Mouse (Mus musculus): ENCODE results near the gene Zc3hc1.
"Not testable (repeated sequence)": the region's sequence is repeated elsewhere in the genome, so short reads cannot be mapped to it uniquely, and the experiment has no call there.

Gene Zc3hc1

GRCm38 (mm10) chr6:30390714-30391697 lies at the start of gene Zc3hc1:
Gene Zc3hc1 (minus strand): TSS chr6:30391028.
- peak; percentile 93 for DNase-seq (ENCODE audit: low read depth, low spot score)

DNA sequence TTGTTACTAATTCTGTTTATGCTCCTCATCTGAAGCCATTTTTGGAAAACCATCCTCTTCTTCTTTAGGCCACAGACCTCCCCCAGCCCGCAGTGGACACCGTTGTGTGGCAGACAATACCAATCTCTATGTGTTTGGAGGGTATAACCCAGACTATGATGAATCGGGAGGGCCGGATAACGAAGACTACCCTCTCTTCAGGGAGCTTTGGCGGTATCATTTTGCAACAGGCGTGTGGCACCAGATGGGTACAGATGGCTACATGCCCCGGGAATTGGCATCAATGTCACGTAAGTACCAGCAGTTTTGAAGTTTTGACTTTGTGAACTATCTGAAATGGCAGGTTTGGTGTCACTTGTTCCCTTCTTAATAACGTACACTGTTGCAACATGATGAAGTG lies 48.7 kb upstream of the Zc3hc1 start:
- DNase-seq (ENCODE audit: low read depth, low spot score) = no peak

- DNase-seq (ENCODE audit: low read depth, low spot score) = no peak
These were observed 46.2 kb upstream of the Zc3hc1 start for GRCm38 (mm10) chr6:30437054-30437453.

GRCm38 (mm10) chr6:30436476-30436875 lies 45.6 kb upstream of the Zc3hc1 start:
- no peak for DNase-seq (ENCODE audit: low read depth, low spot score)

DNA sequence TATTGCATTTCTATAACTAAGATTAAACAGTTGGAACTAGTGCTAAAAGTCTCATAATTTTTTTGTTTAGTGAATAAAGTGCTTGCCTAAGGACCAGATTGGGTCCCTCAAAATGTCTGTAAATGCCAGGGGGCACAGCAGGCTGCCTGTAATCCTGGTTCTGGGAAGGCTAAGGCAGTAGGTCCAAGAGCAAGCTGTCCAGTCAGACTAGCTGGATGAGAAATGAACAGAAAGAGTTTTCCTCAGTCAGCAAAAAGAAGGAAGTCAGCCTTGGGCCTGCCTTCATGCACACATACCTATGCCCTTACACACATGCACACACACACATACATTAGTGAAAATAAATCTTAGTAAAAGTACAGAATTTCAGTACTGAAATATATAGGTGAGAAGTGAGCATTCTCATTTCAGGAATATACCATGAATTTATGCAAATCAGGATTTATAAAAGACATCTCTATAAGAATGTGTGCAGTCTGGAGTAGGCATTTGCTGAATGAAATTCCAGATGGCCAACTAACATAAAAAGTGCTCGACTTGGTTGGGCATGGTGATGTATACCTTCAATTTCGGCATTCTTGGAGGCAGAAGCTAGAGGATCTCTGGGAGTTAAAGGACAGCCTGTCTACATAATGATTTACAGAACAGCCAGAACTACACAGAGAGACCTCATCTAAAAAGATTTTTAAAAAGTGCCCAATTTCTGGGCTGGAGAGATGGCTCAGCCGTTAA lies 41.8 kb upstream of the Zc3hc1 start:
- DNase-seq (ENCODE audit: low read depth, low spot score) = peak; percentile 54

GRCm38 (mm10) chr6:30416801-30417200 lies 26.0 kb upstream of the Zc3hc1 start:
- no peak for DNase-seq (ENCODE audit: low read depth, low spot score)

DNA sequence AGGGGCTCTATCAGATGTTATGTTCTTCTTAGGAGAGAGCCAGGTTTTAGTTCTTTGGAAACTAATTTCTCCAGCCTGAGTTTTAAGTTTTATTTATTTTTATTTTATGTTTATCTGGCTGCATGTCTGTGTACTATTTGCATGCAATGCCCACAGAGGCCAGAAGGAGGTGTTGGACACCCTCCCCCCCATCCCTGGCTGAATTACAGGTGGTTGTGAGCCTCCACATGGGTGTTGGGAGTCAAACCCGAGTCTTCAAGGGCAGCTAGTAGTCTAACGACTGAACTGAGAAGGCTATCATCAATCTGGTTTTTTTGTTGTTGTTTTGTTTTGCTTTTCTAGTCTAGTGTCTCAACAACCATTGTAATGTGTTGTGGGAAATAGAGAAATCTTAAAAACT lies 25.3 kb upstream of the Zc3hc1 start:
- no peak for DNase-seq (ENCODE audit: low read depth, low spot score)

- no peak for DNase-seq (ENCODE audit: low read depth, low spot score)
These were observed 20.5 kb upstream of the Zc3hc1 start for GRCm38 (mm10) chr6:30411311-30411710.

GRCm38 (mm10) chr6:30409399-30410093 lies 18.7 kb upstream of the Zc3hc1 start:
- DNase-seq (ENCODE audit: low read depth, low spot score) = no peak

DNA sequence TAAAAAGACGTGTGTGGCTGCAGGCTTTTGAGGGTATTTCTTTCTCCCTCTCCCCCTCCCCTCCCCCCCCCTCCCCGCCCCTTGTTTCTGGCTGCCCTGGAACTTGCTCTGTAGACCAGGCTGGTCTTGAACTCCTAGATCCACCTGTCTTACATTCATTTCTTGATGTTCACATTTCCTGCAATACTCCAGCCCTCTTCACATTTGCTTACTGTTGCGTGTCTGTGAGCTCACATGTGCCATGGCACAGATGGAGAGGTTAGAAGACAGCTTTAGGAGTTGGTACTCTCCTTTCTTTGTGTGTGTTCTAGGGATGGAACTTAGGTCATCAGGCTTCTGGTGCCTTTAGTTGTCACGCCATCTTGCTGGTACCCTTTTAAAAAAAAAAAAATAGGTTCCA lies 17.4 kb upstream of the Zc3hc1 start:
- no peak for DNase-seq (ENCODE audit: low read depth, low spot score)

DNA sequence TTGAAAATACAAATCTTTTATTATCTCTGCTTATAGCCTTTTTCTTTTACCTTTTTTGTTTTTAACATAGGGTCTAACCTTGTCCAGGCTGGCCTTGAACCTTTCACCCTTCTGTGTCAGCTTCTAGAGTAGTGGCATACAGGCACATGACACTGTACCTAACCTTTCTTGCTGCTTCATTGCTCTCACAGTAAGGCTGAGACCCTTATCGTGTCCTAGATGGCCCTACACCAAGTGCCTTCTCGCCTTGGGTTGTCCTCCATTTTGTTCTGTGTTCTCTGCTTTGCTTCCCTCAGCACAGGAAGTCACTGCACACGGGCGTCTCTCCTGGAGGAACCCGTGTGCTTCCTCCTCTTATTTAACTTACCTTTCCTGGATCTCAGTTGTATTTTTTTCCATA lies 13.8 kb upstream of the Zc3hc1 start:
- no peak for DNase-seq (ENCODE audit: low read depth, low spot score)

- peak; percentile 94 for DNase-seq (ENCODE audit: low read depth, low spot score)
These were observed 12.6 kb upstream of the Zc3hc1 start for GRCm38 (mm10) chr6:30403465-30403864.

- DNase-seq (ENCODE audit: low read depth, low spot score) = peak; percentile 46
These were observed 11.3 kb upstream of the Zc3hc1 start for GRCm38 (mm10) chr6:30402091-30402491.

- peak; percentile 100 for DNase-seq (ENCODE audit: low read depth, low spot score)
These were observed 10.6 kb upstream of the Zc3hc1 start, which contains the start of gene Klhdc10 for GRCm38 (mm10) chr6:30401308-30402015. Gene Klhdc10 (plus strand): TSS chr6:30401868.

GRCm38 (mm10) chr6:30400716-30401115 lies 9.9 kb upstream of the Zc3hc1 start:
- peak; percentile 46 for DNase-seq (ENCODE audit: low read depth, low spot score)

- DNase-seq (ENCODE audit: low read depth, low spot score) = no peak
These were observed 9.3 kb upstream of the Zc3hc1 start for GRCm38 (mm10) chr6:30400146-30400545.

- DNase-seq (ENCODE audit: low read depth, low spot score) = no peak
These were observed 1.2 kb upstream of the Zc3hc1 start for GRCm38 (mm10) chr6:30391996-30392395.

DNA sequence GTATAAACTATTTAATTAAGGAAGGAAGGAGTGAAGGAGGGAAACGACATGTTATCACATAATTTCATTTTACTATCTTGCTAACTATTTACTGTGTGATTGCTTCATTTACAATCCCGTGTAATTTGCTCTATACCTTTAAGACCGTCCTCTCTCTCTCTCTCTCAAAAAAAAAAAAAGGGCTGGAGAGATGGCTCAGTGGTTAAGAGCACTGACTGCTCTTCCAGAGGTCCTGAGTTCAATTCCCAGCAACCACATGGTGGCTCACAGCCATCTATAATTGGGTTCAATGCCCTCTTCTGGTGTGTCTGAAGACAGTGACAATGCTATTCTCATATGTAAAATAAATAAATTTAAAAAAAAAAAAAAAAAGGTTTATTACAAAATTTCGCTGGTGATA lies 557 bp downstream of the Zc3hc1 start:
- DNase-seq (ENCODE audit: low read depth, low spot score) = not testable (repeated sequence)

DNA sequence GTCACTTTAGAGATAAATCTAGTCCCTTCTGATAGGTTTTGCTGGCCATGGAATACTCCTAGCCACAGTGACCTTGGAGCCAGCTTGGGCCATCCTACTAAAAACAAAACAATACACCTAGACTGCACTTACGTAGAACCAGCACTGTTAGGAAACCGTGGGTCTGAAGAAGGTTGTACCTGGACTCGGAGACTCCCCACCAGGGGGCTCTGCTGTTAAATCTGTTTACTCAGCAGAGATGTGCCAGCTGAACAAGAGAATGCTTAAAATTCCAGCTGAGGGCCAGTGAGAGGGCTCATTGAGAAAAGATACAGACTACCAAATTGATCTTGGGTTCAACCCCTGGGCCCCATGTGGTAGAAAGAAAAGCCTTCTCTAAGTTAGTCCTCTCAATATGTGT lies 9.7 kb downstream of the Zc3hc1 start:
- DNase-seq (ENCODE audit: low read depth, low spot score) = no peak

DNA sequence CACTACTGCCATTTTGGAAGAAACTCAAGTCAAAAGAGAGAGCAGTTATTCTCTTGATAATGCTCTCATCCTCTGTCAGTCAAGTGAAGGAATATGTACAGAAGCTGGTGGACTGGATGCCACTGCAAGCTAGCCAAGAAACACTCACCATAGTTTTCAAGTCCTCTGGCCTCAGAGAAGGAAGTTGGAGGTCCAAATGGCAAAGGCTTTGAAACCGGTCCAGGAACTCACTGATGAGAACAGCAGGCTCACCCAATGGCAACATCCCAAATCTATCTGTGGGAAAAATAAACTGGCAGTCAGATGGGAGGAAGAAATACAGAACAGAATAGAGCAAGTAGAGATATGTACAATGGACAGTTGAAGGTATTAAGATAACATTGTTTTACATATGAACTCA lies 15.0 kb downstream of the Zc3hc1 start:
- peak; percentile 71 for DNase-seq (ENCODE audit: low read depth, low spot score)

Measured in brain, adult 2 months (tissue).